Mouse (Mus musculus) thymus, postnatal 14 days (tissue): ENCODE results near the gene Shprh.
"Not testable (repeated sequence)": the region's sequence is repeated elsewhere in the genome, so short reads cannot be mapped to it uniquely, and the experiment has no call there.

ENCODE experiments used
- DNase-seq: peaks from one replicate; pipeline ENCODE4 v3.0.0; 2021

The Shprh gene

GRCm38 (mm10) chr10:11148884-11149741 is at the start of gene Shprh:
TSS of gene Shprh (plus strand) at chr10:11149427.
- DNase-seq = peak; percentile 99

- DNase-seq = no peak
Observed at GRCm38 (mm10) chr10:11121781-11122180, 27.4 kb upstream of the Shprh start.

- DNase-seq = no peak
Observed at GRCm38 (mm10) chr10:11145580-11145979, 3.6 kb upstream of the Shprh start.

- DNase-seq = no peak
Observed at GRCm38 (mm10) chr10:11148446-11148845, 781 bp upstream of the Shprh start.

- no peak for DNase-seq
Observed at GRCm38 (mm10) chr10:11149742-11150125, 507 bp downstream of the Shprh start.

GRCm38 (mm10) chr10:11151644-11152043 is 2.4 kb downstream of the Shprh start:
- no peak for DNase-seq

- DNase-seq = no peak
Observed at GRCm38 (mm10) chr10:11157039-11157438, 7.8 kb downstream of the Shprh start.

GRCm38 (mm10) chr10:11164537-11164936 is 15.3 kb downstream of the Shprh start:
- DNase-seq = no peak

GRCm38 (mm10) chr10:11170252-11170651 is 21.0 kb downstream of the Shprh start:
- DNase-seq = no peak

- no peak for DNase-seq
Observed at GRCm38 (mm10) chr10:11171615-11172014, 22.4 kb downstream of the Shprh start.

- no peak for DNase-seq
Observed at GRCm38 (mm10) chr10:11172519-11172918, 23.3 kb downstream of the Shprh start.

GRCm38 (mm10) chr10:11175801-11176482 is 26.7 kb downstream of the Shprh start:
- no peak for DNase-seq

GRCm38 (mm10) chr10:11180077-11180476 is 30.9 kb downstream of the Shprh start:
- DNase-seq = no peak

- no peak for DNase-seq
Observed at GRCm38 (mm10) chr10:11197341-11197740, 48.1 kb downstream of the Shprh start.

- no peak for DNase-seq
Observed at GRCm38 (mm10) chr10:11198346-11198745, 49.1 kb downstream of the Shprh start.

- DNase-seq = no peak
Observed at GRCm38 (mm10) chr10:11199980-11200379, 50.8 kb downstream of the Shprh start.

- not testable (repeated sequence) for DNase-seq
Observed at GRCm38 (mm10) chr10:11205883-11206282, 56.7 kb downstream of the Shprh start.

GRCm38 (mm10) chr10:11208670-11209069 is 59.4 kb downstream of the Shprh start:
- DNase-seq = no peak

GRCm38 (mm10) chr10:11212003-11212402 is 62.8 kb downstream of the Shprh start:
- DNase-seq = no peak

- no peak for DNase-seq
Observed at GRCm38 (mm10) chr10:11226442-11226841, 77.2 kb downstream of the Shprh start.

- DNase-seq = no peak
Observed at GRCm38 (mm10) chr10:11229545-11230178, 80.4 kb downstream of the Shprh start.

- DNase-seq = no peak
Observed at GRCm38 (mm10) chr10:11233208-11233607, 84.0 kb downstream of the Shprh start.

- DNase-seq = not testable (repeated sequence)
Observed at GRCm38 (mm10) chr10:11242988-11243387, 93.8 kb downstream of the Shprh start.

- DNase-seq = no peak
Observed at GRCm38 (mm10) chr10:11248210-11248609, 99.0 kb downstream of the Shprh start.
